Mouse (Mus musculus) kidney, adult 2 months (tissue): ENCODE results near the gene Pard6b. TPM values are rescaled to one million over a fixed set of nuclear protein-coding genes. Genes with fewer than 3 reads are reported as not detected.

Experiments used
- DNase-seq: peaks from one replicate; pipeline ENCODE4 v3.0.0; 2021
- H3K27ac ChIP-seq: fragments of 200-500 bp; 2 replicates; pipeline ENCODE4 v1.5.1; 2012; ENCODE audit warnings: low read depth, low read length, control low read depth, inconsistent platforms; ENCODE audit not compliant: insufficient read depth
- H3K27me3 ChIP-seq: fragments of 200-500 bp; replicated peaks from 2 replicates; pipeline ENCODE4 v1.6.1; 2012; ENCODE audit warnings: mild to moderate bottlenecking, moderate library complexity, low read length, inconsistent platforms; ENCODE audit not compliant: control insufficient read depth, insufficient read depth
- H3K36me3 ChIP-seq: fragments of 200-500 bp; 2 replicates; pipeline ENCODE4 v1.6.1; 2012; ENCODE audit warnings: mild to moderate bottlenecking, moderate library complexity, low read length, inconsistent platforms; ENCODE audit not compliant: control insufficient read depth, insufficient read depth
- H3K4me1 ChIP-seq: fragments of 200-500 bp; 2 replicates; pipeline ENCODE4 v1.6.1; 2011; ENCODE audit warnings: low read length; ENCODE audit not compliant: control insufficient read depth, insufficient read depth
- H3K4me3 ChIP-seq: fragments of 200-500 bp; 2 replicates; pipeline ENCODE4 v1.5.1; 2011; ENCODE audit warnings: mild to moderate bottlenecking, low read depth, low read length, control low read depth; ENCODE audit not compliant: insufficient read depth
- CTCF ChIP-seq: fragments of 200-500 bp; conservative IDR thresholded peaks from 2 replicates; pipeline ENCODE4 v1.5.1; 2011; ENCODE audit warnings: low read depth, mild to moderate bottlenecking, control low read depth, low read length, moderate library complexity, mixed read lengths; ENCODE audit not compliant: insufficient read depth, insufficient read length
- POLR2A ChIP-seq: fragments of 200-500 bp; IDR thresholded peaks from one replicate; pipeline ENCODE4 v1.6.1; 2011; ENCODE audit warnings: low read depth, low read length, control low read depth
- WGBS: fragments of 180-500 bp; shearing (Covaris S2); methylation state at CpG from one replicate; pipeline ENCODE4 v1.1.7; 2018; 5-methylcytosine and 5-hydroxymethylcytosine counted together
- polyA plus RNA-seq: library from polyadenylated mRNA; depleted of rRNA; stranded (reverse); fragments of >200 nt; gene quantifications from 2 replicates; pipeline ENCODE4 v1.2.3, GENCODE M21; 2012; rRNA removed

Gene Pard6b
- polyA plus RNA-seq, result 41.0 and 44.4 TPM in 2 replicates

- Histone ChIP-seq H3K4me3 (peak within 1 kb of the TSS; percentile 71), H3K4me1 (peaks cover 43% of the 10 kb centered on the region), H3K27me3 (no peaks in the 10 kb centered on the region), H3K27ac (peak within 1 kb of the TSS; percentile 76), H3K36me3 (no peaks in the 10 kb centered on the region)
- TF ChIP-seq CTCF, result no peak
- peak; percentile 76 for TF ChIP-seq POLR2A
- WGBS, result under 1% methylated on average over 109 of the region's 110 CpGs
- DNase-seq, result peak; percentile 98
Observed at GRCm38 (mm10) chr2:168080431-168081246, at the start of gene Pard6b. Pard6b (plus strand) TSS chr2:168081004.

GRCm38 (mm10) chr2:168031842-168032241, 49.0 kb upstream of the Pard6b start:
- no peak for DNase-seq
- H3K27ac ChIP-seq, result no peak overlapping the region
- no peaks in the 10 kb centered on the region for H3K36me3 ChIP-seq
- H3K27me3 ChIP-seq, result no peaks in the 10 kb centered on the region
- WGBS, result 96% methylated on average over 2 of the region's 2 CpGs
- no peak for TF ChIP-seq POLR2A
- TF ChIP-seq CTCF, result no peak
- H3K4me1 ChIP-seq, result peaks cover 3% of the 10 kb centered on the region
- H3K4me3 ChIP-seq, result no peak overlapping the region

GRCm38 (mm10) chr2:168033905-168034304, 46.9 kb upstream of the Pard6b start:
- H3K27me3 ChIP-seq, result no peaks in the 10 kb centered on the region
- no peak overlapping the region for H3K4me3 ChIP-seq
- no peak overlapping the region for H3K27ac ChIP-seq
- no peaks in the 10 kb centered on the region for H3K36me3 ChIP-seq
- DNase-seq, result no peak
- WGBS, result 57% methylated on average over 10 of the region's 10 CpGs
- TF ChIP-seq CTCF (no peak), POLR2A (no peak)
- H3K4me1 ChIP-seq, result peaks cover 3% of the 10 kb centered on the region

- peaks cover 3% of the 10 kb centered on the region for H3K4me1 ChIP-seq
- H3K27ac ChIP-seq, result no peak overlapping the region
- no peaks in the 10 kb centered on the region for H3K27me3 ChIP-seq
- no peak overlapping the region for H3K4me3 ChIP-seq
- TF ChIP-seq POLR2A (no peak), CTCF (no peak)
- DNase-seq, result no peak
- no peaks in the 10 kb centered on the region for H3K36me3 ChIP-seq
- WGBS, result 89% methylated on average over 6 of the region's 6 CpGs
Observed at GRCm38 (mm10) chr2:168035907-168036306, 44.9 kb upstream of the Pard6b start.

GRCm38 (mm10) chr2:168037063-168037462, 43.7 kb upstream of the Pard6b start:
- Histone ChIP-seq H3K4me1 (peaks cover 3% of the 10 kb centered on the region), H3K36me3 (no peaks in the 10 kb centered on the region), H3K4me3 (no peak overlapping the region), H3K27me3 (no peaks in the 10 kb centered on the region), H3K27ac (no peak overlapping the region)
- WGBS, result 59% methylated on average over 3 of the region's 3 CpGs
- no peak for TF ChIP-seq POLR2A
- no peak for TF ChIP-seq CTCF
- DNase-seq, result peak; percentile 55

GRCm38 (mm10) chr2:168040751-168041150, 40.1 kb upstream of the Pard6b start:
- TF ChIP-seq CTCF (no peak), POLR2A (no peak)
- peaks cover 23% of the 10 kb centered on the region for H3K4me1 ChIP-seq
- DNase-seq, result peak; percentile 63
- 64% methylated on average over 3 of the region's 3 CpGs for WGBS
- H3K27me3 ChIP-seq, result no peaks in the 10 kb centered on the region
- peak overlapping the region; percentile 75; the same call in 1 of the 2 replicates for H3K27ac ChIP-seq
- H3K36me3 ChIP-seq, result no peaks in the 10 kb centered on the region
- H3K4me3 ChIP-seq, result no peak overlapping the region

GRCm38 (mm10) chr2:168042019-168042418, 38.8 kb upstream of the Pard6b start:
- H3K27me3 ChIP-seq, result no peaks in the 10 kb centered on the region
- peaks cover 27% of the 10 kb centered on the region for H3K4me1 ChIP-seq
- H3K4me3 ChIP-seq, result no peak overlapping the region
- no peak for DNase-seq
- WGBS, result 69% methylated on average over 6 of the region's 6 CpGs
- no peaks in the 10 kb centered on the region for H3K36me3 ChIP-seq
- TF ChIP-seq POLR2A, result no peak
- no peak for TF ChIP-seq CTCF
- no peak overlapping the region for H3K27ac ChIP-seq
